Mouse (Mus musculus): Measurements from ENCODE around the gene Sgcd. TPM values are rescaled to one million over a fixed set of nuclear protein-coding genes. Genes with fewer than 3 reads are reported as not detected.

Sgcd gene
- polyA plus RNA-seq, 1 experiment, result not detected

DNA sequence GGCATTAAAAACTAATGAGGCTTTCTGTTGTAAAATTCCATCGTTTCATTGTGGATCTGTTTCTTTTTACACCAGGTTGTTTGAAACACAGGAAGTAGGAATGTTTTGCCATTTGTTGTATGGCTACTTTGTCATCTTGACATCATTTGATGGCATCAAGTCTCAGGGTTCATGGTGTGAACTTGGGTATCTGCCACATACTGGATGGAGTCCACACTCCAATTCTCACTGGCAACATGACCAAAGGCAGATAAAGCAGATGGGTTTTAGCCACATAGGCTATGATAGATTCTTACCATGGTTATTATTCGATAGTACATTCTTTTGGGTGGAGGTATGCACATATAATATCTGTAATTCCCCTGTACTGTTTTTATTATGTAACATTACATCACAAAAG is 1106.3 kb downstream of the Sgcd start:
- 82% methylated on average over 2 of the region's 2 CpGs for WGBS
- Histone ChIP-seq H3K4me1 (ENCODE audit: control insufficient read depth, insufficient read depth, low read length) (no peaks in the 10 kb centered on the region), H3K27ac (ENCODE audit: insufficient read depth, low read depth, low read length) (no peak overlapping the region), H3K4me3 (ENCODE audit: insufficient read depth, low read depth, low read length) (no peak overlapping the region)
- TF ChIP-seq POLR2A (IDR thresholded peaks at IDR 0.05; ENCODE audit: insufficient read depth, low read depth, low read length), result no peak
- TF ChIP-seq CTCF (IDR thresholded peaks at IDR 0.05; ENCODE audit: insufficient read depth, low read depth, low read length), result no peak

DNA sequence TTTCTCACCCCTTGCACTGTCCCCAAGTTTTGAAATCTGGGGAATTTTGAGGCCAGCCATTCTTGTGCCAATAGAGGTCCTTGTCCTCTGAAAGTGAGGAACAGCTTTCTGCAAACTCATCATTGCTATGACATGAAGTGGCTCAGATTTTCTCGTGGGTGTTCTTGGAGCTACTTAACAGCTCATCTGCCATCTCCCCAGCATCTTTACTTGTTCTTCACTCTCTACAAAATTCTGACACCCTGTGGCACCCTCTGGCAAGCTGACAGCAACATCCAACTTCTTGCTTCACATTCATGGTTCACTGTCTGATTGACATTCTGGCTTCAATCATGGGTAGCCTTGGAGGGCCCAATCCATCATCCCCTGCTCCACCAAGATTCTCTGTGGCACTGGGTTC is 1113.0 kb downstream of the Sgcd start:
- TF ChIP-seq CTCF (IDR thresholded peaks at IDR 0.05; ENCODE audit: insufficient read depth, low read depth, low read length) (no peak), POLR2A (IDR thresholded peaks at IDR 0.05; ENCODE audit: insufficient read depth, low read depth, low read length) (no peak)
- WGBS, result 75% methylated on average over 1 of the region's 1 CpGs
- Histone ChIP-seq H3K27ac (ENCODE audit: insufficient read depth, low read depth, low read length) (no peak overlapping the region), H3K4me1 (ENCODE audit: control insufficient read depth, insufficient read depth, low read length) (no peaks in the 10 kb centered on the region), H3K4me3 (ENCODE audit: insufficient read depth, low read depth, low read length) (no peak overlapping the region)

DNA sequence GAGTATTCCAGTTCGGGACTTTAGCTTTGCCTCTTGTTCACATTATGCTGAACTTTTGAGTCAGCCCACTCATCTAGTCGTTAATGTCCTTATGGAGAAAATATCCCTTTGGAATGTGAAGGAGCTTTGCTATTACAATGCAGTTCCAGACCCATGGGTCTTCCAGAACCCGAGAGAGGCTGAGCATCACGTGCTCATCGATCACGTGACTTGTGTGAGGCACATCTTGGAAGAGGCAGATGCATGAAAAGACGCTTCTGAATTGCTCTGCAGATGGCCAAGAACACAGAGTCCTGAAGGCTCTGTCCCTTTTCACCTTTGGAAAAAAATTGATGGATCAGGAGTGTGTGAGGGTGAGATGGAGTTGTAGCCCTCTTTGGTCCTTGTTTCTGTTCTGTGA is 1120.2 kb downstream of the Sgcd start:
- H3K4me1 ChIP-seq (ENCODE audit: control insufficient read depth, insufficient read depth, low read length), result no peaks in the 10 kb centered on the region
- TF ChIP-seq CTCF (IDR thresholded peaks at IDR 0.05; ENCODE audit: insufficient read depth, low read depth, low read length) (no peak), POLR2A (IDR thresholded peaks at IDR 0.05; ENCODE audit: insufficient read depth, low read depth, low read length) (no peak)
- 73% methylated on average over 7 of the region's 7 CpGs for WGBS
- no peak overlapping the region for H3K27ac ChIP-seq (ENCODE audit: insufficient read depth, low read depth, low read length)
- H3K4me3 ChIP-seq (ENCODE audit: insufficient read depth, low read depth, low read length), result no peak overlapping the region

GRCm38 (mm10) chr11:46864809-46865208 is 1124.0 kb downstream of the Sgcd start:
- Histone ChIP-seq H3K4me3 (ENCODE audit: insufficient read depth, low read depth, low read length) (no peak overlapping the region), H3K27ac (ENCODE audit: insufficient read depth, low read depth, low read length) (no peak overlapping the region), H3K4me1 (ENCODE audit: control insufficient read depth, insufficient read depth, low read length) (no peaks in the 10 kb centered on the region)
- TF ChIP-seq POLR2A (IDR thresholded peaks at IDR 0.05; ENCODE audit: insufficient read depth, low read depth, low read length) (no peak), CTCF (IDR thresholded peaks at IDR 0.05; ENCODE audit: insufficient read depth, low read depth, low read length) (no peak)
- WGBS, result 83% methylated on average over 1 of the region's 1 CpGs

DNA sequence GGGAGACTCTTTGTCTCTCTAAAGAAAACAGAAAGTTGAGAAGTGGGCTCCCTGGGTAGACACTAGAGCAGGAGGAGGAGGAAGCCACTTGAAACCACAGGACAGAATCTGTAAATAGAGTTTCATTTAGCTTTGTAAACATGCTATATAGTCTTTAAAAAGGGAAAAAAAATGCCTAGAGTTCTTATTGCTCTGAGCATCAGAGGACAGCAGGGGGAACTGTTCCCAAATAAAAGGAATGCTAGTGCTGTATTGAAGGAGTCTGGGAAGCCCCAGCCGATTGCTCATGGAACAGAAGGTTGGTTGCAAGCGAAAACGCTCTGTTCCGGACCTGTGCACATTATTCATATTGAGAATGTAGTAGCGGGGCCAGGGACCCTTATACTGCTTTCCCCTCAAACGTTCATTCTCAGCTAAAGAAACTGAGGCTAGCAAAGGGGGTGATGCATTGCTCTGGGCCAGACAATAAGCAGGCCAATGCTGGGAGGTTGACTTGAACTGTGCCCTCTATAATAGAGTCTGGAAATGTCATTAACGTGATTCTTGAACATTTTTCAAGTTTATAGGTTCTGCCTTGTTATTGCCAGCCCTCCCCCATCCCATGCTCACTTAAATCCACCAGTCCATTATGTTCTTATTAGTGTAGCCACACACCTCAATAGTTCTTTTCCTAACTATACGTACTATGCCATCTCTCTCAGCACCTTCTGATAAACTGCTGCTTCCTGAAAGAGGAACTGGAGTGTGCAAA is 1140.4 kb downstream of the Sgcd start:
- TF ChIP-seq CTCF (IDR thresholded peaks at IDR 0.05; ENCODE audit: insufficient read depth, low read depth, low read length) (no peak), POLR2A (IDR thresholded peaks at IDR 0.05; ENCODE audit: insufficient read depth, low read depth, low read length) (no peak)
- no peak overlapping the region for H3K4me3 ChIP-seq (ENCODE audit: insufficient read depth, low read depth, low read length)
- WGBS, result 31% methylated on average over 8 of the region's 8 CpGs
- no peaks in the 10 kb centered on the region for H3K4me1 ChIP-seq (ENCODE audit: control insufficient read depth, insufficient read depth, low read length)
- no peak overlapping the region for H3K27ac ChIP-seq (ENCODE audit: insufficient read depth, low read depth, low read length)

- TF ChIP-seq POLR2A (IDR thresholded peaks at IDR 0.05; ENCODE audit: insufficient read depth, low read depth, low read length), result no peak
- no peak for TF ChIP-seq CTCF (IDR thresholded peaks at IDR 0.05; ENCODE audit: insufficient read depth, low read depth, low read length)
- H3K4me3 ChIP-seq (ENCODE audit: insufficient read depth, low read depth, low read length), result no peak overlapping the region
- no peaks in the 10 kb centered on the region for H3K4me1 ChIP-seq (ENCODE audit: control insufficient read depth, insufficient read depth, low read length)
- no peak overlapping the region for H3K27ac ChIP-seq (ENCODE audit: insufficient read depth, low read depth, low read length)
- WGBS, result 55% methylated on average over 3 of the region's 3 CpGs
Measured at GRCm38 (mm10) chr11:46847827-46848220, 1140.9 kb downstream of the Sgcd start.

DNA sequence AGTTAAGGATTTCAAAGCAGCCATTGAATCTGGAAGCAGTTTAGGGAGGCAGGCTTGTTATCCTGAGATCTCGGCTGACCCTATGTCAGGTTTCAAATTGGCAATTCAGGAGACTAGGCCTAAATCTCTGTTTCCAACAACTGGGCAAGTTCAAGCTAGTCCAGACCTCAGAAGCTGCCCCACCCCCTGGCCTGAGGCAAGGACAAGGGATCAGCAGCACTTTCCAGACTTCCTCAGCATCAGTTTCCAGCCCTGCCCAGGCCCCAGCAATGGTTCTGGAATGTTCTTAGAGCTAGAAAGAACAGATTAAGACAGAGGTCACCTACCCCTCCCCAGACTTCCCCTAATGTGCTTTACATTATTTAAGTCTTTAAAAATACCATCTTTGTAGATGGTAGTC is 1142.1 kb downstream of the Sgcd start:
- TF ChIP-seq POLR2A (IDR thresholded peaks at IDR 0.05; ENCODE audit: insufficient read depth, low read depth, low read length), result no peak
- no peak for TF ChIP-seq CTCF (IDR thresholded peaks at IDR 0.05; ENCODE audit: insufficient read depth, low read depth, low read length)

More for the DNA sequence above, 1142.1 kb downstream of the Sgcd start:
- 83% methylated on average over 1 of the region's 1 CpGs for WGBS
- Histone ChIP-seq H3K27ac (ENCODE audit: insufficient read depth, low read depth, low read length) (no peak overlapping the region), H3K4me1 (ENCODE audit: control insufficient read depth, insufficient read depth, low read length) (no peaks in the 10 kb centered on the region), H3K4me3 (ENCODE audit: insufficient read depth, low read depth, low read length) (no peak overlapping the region)

Measured in olfactory bulb, adult 2 months (tissue).